Mouse (Mus musculus): ENCODE measurements around the gene Rps6kb2.

- TF ChIP-seq CTCF (IDR thresholded peaks at IDR 0.05; ENCODE audit: borderline replicate concordance, insufficient read depth, low read length), result no peak
- no peak for TF ChIP-seq POLR2A (IDR thresholded peaks at IDR 0.05; ENCODE audit: low read depth, low read length)
These were observed 41.7 kb upstream of the Rps6kb2 start for GRCm38 (mm10) chr19:4204889-4205288.
